Mouse (Mus musculus) bone marrow, adult 2 months (tissue): Measurements from ENCODE around the gene Tmem115. TPM values are rescaled to one million over a fixed set of nuclear protein-coding genes. Genes with fewer than 3 reads are reported as not detected.
"Not testable (repeated sequence)": the region's sequence is repeated elsewhere in the genome, so short reads cannot be mapped to it uniquely, and the experiment has no call there.

Experiments
- H3K27ac ChIP-seq: fragments of 200-500 bp; 2 replicates; pipeline ENCODE4 v1.5.1; 2012; ENCODE audit warnings: low read depth, mild to moderate bottlenecking, control low read depth, inconsistent platforms, low read length; ENCODE audit not compliant: control insufficient read depth, poor library complexity, insufficient read depth
- H3K4me1 ChIP-seq: fragments of 200-500 bp; 2 replicates; pipeline ENCODE4 v1.6.1; 2011; ENCODE audit warnings: low read length; ENCODE audit not compliant: control insufficient read depth, insufficient read depth
- H3K4me3 ChIP-seq: fragments of 200-500 bp; replicated peaks from 2 replicates; pipeline ENCODE3; 2011; ENCODE audit warnings: mild to moderate bottlenecking, low read depth, low read length, control low read depth; ENCODE audit not compliant: control insufficient read depth
- CTCF ChIP-seq: fragments of 200-500 bp; IDR thresholded peaks from 2 replicates; pipeline ENCODE4 v1.5.1; 2011; ENCODE audit warnings: low read length, control low read depth; ENCODE audit not compliant: control insufficient read depth, insufficient read depth
- POLR2A ChIP-seq: fragments of 200-500 bp; IDR thresholded peaks from 2 replicates; pipeline ENCODE4 v1.6.1; 2011; ENCODE audit warnings: low read depth, mild to moderate bottlenecking, control low read depth, low read length, borderline replicate concordance; ENCODE audit not compliant: control insufficient read depth
- WGBS: fragments of 180-500 bp; shearing (Covaris S2); methylation state at CpG from one replicate; pipeline ENCODE4 v1.1.7; 2018; 5-methylcytosine and 5-hydroxymethylcytosine counted together
- polyA plus RNA-seq: library from polyadenylated mRNA; stranded (reverse); fragments of >200 nt; gene quantifications from 2 replicates; pipeline ENCODE4 v1.2.4, GENCODE M21; 2011; ENCODE audit warnings: low replicate concordance; ENCODE audit not compliant: missing spikeins, insufficient read depth, insufficient read length

Tmem115 gene
- polyA plus RNA-seq, 1 experiment = 6.6 TPM

DNA sequence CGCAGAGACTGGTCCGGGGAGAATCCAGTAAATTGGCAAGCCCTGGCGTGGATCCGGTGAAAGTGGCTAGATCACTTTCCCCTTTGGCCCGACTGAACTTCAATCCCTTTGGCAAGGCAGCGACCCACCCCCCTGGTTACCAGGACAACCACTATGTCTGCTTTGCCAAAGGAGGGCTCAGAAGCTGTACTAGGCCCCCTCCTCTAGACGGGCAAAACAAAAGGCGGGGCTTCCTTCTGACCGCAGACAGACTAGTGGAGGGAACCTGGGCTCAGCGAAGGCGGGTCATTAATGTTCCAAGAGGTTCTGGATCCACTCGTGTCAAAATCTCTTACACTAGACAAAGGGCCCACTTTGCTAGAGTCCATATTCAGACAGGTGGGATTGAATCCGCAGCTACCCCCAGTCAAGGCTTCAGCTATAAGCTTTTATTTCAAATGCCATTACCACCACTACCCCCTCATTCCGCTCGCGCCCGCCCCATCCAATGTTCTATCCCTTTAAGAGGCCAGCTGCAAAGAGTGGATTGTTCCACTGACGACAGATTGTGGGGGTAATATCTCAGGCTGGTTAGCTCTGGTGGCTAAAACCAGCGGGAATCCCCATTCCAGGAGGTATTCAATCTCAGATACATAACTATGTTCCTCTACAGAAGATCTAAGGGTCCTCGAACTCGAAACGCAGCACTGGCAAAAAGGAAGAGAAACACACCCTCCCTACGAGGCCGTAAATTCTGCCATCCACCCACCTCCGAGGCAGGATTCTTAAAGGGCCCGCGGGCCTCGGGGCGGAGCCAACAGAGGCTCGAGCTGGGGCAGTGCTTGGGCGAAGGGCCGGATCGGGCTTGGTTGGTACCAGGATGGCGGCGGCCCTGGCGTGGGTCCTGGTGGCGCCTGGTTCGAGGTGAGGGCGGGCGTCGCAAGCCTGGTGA, 34.9 kb downstream of the Tmem115 start:
- H3K4me1 ChIP-seq = no peaks in the 10 kb centered on the region; the same call in 1 of the 2 replicates
- TF ChIP-seq POLR2A = no peak
- TF ChIP-seq CTCF = no peak

DNA sequence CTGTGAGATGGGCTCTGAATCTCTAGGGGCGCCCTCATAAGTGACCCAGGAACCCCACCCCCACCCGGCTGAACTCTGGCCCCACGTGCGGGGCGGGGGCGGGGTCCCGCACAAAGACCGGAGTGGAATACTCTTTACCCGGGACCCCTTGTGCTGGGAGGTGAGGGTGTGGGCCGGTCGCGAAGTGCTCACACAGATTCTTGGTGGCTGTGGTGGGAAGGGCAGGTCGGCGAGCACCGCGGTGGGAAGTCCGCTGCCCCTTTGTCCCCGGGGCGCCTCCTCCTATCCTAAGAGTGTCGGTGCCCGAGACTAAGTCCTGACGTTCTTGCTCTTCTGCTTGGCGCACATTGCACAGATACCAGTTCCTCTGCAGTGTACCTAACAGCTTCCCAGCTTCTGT, 35.5 kb downstream of the Tmem115 start:
- WGBS = under 1% methylated on average over 23 of the region's 23 CpGs
- Histone ChIP-seq H3K4me1 (no peaks in the 10 kb centered on the region; the same call in 1 of the 2 replicates), H3K27ac (peak overlapping the region; percentile 31; the same call in 1 of the 2 replicates), H3K4me3 (peak overlapping the region; percentile 74)
- TF ChIP-seq POLR2A (no peak), CTCF (no peak)

More for the DNA sequence above, 34.9 kb downstream of the Tmem115 start:
- H3K27ac ChIP-seq = peak overlapping the region; percentile 31; the same call in 1 of the 2 replicates
- peak overlapping the region; percentile 74 for H3K4me3 ChIP-seq
- under 1% methylated on average over 41 of the region's 41 CpGs for WGBS

DNA sequence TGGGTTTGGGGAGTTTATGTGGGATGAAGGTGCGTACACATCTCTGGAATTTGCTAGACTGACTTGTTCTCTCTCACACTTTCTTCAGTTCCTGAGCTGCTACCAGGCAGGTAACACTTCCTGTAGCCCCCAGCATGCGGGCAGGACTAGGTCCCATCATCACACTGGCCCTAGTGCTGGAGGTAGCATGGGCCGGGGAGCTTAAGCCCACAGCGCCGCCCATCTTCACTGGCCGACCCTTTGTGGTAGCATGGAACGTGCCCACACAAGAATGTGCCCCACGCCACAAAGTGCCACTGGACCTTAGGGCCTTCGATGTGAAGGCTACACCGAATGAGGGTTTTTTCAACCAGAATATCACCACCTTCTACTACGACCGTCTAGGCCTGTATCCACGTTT, 36.3 kb downstream of the Tmem115 start:
- H3K4me3 ChIP-seq = peak overlapping the region; percentile 32
- TF ChIP-seq CTCF = no peak
- no peak for TF ChIP-seq POLR2A
- 78% methylated on average over 13 of the region's 13 CpGs for WGBS
- no peaks in the 10 kb centered on the region; the same call in 1 of the 2 replicates for H3K4me1 ChIP-seq
- peak overlapping the region; percentile 35; the same call in 1 of the 2 replicates for H3K27ac ChIP-seq

DNA sequence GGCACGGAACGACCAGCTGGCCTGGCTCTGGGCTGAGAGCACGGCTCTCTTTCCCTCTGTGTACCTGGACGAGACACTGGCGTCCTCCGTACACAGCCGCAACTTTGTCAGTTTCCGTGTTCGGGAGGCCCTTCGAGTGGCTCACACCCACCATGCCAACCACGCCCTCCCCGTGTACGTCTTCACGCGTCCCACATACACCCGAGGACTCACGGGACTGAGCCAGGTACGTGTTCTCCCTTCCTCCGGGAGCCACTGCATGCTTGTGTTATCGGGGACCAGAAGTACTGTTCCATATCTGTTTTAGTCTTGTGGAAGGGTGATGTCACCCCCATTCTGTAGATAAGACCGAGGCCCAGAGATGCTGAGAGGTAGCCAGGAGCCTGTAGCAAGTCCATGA, 37.1 kb downstream of the Tmem115 start:
- no peak for TF ChIP-seq POLR2A
- no peaks in the 10 kb centered on the region; the same call in 1 of the 2 replicates for H3K4me1 ChIP-seq
- peak overlapping the region; percentile 27 for H3K4me3 ChIP-seq
- peak overlapping the region; percentile 35 for H3K27ac ChIP-seq
- WGBS = 75% methylated on average over 21 of the region's 21 CpGs

DNA sequence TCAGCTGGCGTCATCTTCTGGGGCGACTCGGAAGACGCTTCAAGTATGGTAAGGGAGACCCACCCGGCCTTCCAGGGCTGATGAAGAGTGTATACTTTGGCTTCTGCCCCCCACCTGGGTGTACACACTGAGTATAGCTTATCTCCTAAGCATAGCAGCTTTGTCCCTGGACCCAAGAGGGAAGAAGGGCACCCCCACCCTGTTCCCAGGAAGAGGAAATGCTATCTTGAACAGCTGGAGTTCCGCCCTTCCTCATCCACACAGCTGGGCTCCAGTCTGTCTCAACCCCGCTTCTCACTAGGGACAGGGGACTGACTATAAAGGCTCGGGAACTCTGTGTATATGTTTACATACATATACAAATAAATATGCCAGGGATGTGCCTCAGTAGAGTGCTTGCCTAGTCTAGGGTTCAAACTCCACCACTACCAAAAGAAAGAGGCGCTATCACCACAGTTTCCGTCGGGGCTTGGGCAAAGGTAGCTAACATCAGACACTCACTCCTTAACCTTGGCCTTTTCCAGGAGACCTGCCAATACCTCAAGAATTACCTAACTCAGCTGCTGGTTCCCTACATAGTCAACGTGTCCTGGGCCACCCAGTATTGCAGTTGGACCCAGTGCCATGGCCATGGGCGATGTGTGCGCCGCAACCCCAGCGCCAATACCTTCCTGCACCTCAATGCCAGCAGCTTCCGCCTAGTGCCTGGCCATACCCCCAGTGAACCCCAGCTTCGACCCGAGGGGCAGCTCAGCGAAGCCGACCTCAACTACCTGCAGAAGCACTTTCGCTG, 38.0 kb downstream of the Tmem115 start:
- Histone ChIP-seq H3K4me3 (no peak overlapping the region), H3K27ac (peak overlapping the region; percentile 39), H3K4me1 (no peaks in the 10 kb centered on the region; the same call in 1 of the 2 replicates)
- WGBS = 89% methylated on average over 22 of the region's 22 CpGs
- TF ChIP-seq CTCF (no peak), POLR2A (no peak)

DNA sequence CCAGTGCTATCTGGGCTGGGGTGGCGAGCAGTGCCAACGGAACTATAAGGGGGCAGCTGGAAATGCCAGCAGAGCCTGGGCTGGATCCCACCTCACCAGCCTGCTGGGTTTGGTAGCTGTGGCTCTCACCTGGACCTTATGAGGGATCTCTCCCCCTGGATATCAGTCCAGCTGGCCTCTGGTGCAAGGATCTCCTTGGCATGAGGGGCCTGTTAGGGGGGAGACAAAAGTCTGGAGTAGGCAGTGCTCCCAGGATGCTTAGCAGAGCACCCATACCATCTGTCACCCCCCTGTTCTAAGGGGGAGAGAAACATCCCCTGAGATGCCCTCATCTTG, 38.5 kb downstream of the Tmem115 start:
- Histone ChIP-seq H3K27ac (no peak overlapping the region; the same call in 1 of the 2 replicates), H3K4me1 (no peaks in the 10 kb centered on the region; the same call in 1 of the 2 replicates), H3K4me3 (no peak overlapping the region)
- WGBS = 91% methylated on average over 2 of the region's 2 CpGs
- TF ChIP-seq CTCF = no peak
- no peak for TF ChIP-seq POLR2A

DNA sequence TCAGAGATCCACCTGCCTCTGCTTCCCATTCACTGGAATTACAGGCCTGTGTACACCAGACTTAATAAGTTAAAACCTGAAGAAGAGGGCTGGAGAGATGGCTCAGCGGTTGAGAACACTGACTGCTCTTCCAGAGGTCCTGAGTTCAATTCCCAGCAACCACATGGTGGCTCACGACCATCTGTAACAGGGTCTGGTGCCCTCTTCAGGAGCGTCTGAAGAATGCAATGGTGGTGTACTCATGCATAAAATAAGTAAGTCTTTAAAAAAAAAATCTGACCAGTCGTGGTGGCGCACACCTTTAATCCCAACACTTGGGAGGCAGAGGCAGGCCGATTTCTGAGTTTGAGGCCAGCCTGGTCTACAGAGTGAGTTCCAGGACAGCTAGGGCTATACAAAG, 40.0 kb downstream of the Tmem115 start:
- 76% methylated on average over 6 of the region's 6 CpGs for WGBS
- H3K4me1 ChIP-seq, H3K27ac ChIP-seq, H3K4me3 ChIP-seq: not testable (repeated sequence)
